Comparison of ENCODE assay signal across 10 mouse cellular contexts in the genomic region with DNA sequence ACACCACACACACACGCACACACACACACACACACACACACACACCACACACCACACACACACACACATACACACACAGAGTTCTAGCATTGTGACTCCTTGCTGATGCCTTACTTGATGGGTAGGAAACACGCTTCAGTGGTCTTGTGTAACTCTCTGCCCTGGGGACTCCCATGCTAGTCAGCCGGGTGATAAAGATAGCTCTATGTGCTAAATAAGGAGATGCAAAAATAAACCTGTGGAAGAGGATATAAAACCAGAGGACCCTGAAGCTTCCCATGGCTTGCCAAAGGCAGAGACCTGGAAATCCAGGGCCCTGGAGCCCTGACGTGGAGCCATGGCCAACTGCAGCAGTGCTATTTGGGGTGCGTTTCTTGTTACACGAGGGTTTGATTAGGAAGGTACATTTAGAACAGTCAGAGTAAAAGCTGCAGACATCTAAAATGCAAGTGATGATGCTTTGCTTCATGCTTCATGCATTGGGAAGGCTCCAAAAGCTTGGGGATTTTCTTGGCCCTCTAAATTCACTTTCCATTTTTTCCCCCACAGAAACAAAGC. TPM values are rescaled to one million over a fixed set of nuclear protein-coding genes. Genes with fewer than 3 reads are reported as not detected.
DNase-seq lines count a peak whose midpoint lies in the region; ATAC-seq and TF ChIP-seq lines count a peak whose summit lies in the region.
"Had no signal": no experiment of that assay in that cellular context is flagged by ENCODE, and none has a peak within 500 bp of the region (broad histone marks: within the 10 kb centered on the region; RNA-seq: fewer than 3 reads in every experiment).

No protein-coding gene starts in this region.

- no peak for TF ChIP-seq POLR2A in bone marrow, adult 2 months (IDR thresholded peaks at IDR 0.05; ENCODE audit: borderline replicate concordance, control insufficient read depth, low read depth, low read length)
- no peak for TF ChIP-seq POLR2A in myocyte (IDR thresholded peaks at IDR 0.05; ENCODE audit: insufficient read length, low read depth)

- no peak for ATAC-seq in hindbrain, postnatal 0 days
- no peak for ATAC-seq in hindbrain, embryonic 13.5 days (ENCODE audit: low FRiP score)

- H3K27ac ChIP-seq in hindbrain, postnatal 0 days, result no peak overlapping the region
- H3K27ac ChIP-seq in hindbrain, embryonic 13.5 days, result no peak overlapping the region
- 0 out of 2 replicates have a peak overlapping the region, but pooled peaks have one; percentile 33 for H3K27ac ChIP-seq in bone marrow, adult 2 months (ENCODE audit: control insufficient read depth, insufficient read depth, low read depth, low read length, poor library complexity)
- H3K27ac ChIP-seq: liver, embryonic 13.5 days; midbrain, embryonic 12.5 days had no signal

- no peak overlapping the region for H3K4me3 ChIP-seq in hindbrain, postnatal 0 days (ENCODE audit: low read length)
- no peak overlapping the region for H3K4me3 ChIP-seq in hindbrain, embryonic 13.5 days
- H3K4me3 ChIP-seq in bone marrow, adult 2 months (replicated peaks; ENCODE audit: control insufficient read depth, low read depth, low read length), result no peak overlapping the region
- H3K4me3 ChIP-seq in myocyte, result no peak overlapping the region
- H3K4me3 ChIP-seq: liver, embryonic 13.5 days; midbrain, embryonic 12.5 days had no signal

- H3K9me3 ChIP-seq in hindbrain, postnatal 0 days (ENCODE audit: low read length), result no peaks in the 10 kb centered on the region
- H3K9me3 ChIP-seq in hindbrain, embryonic 13.5 days, result no peaks in the 10 kb centered on the region
- H3K9me3 ChIP-seq: liver, embryonic 13.5 days; midbrain, embryonic 12.5 days had no signal

- no peak overlapping the region for H3K9ac ChIP-seq in hindbrain, postnatal 0 days (replicated peaks; ENCODE audit: low read length)
- no peak overlapping the region for H3K9ac ChIP-seq in hindbrain, embryonic 13.5 days
- H3K9ac ChIP-seq: liver, embryonic 13.5 days; midbrain, embryonic 12.5 days had no signal

- DNase-seq in hindbrain, postnatal 0 days (ENCODE audit: low spot score), result peak; percentile 10
- DNase-seq in frontal cortex, adult 2 months (ENCODE audit: extremely low spot score in 1 of 2, low spot score in 1 of 2), result peak; percentile 50 to 72
- DNase-seq in yolk sac, embryonic 10.5 days (ENCODE audit: low spot score), result no peak
- DNase-seq in adrenal gland, postnatal 10 days, result no peak
- DNase-seq: cerebellum, adult 9-10 months; liver, embryonic 13.5 days had no signal

- no peaks in the 10 kb centered on the region for H3K27me3 ChIP-seq in hindbrain, postnatal 0 days (ENCODE audit: insufficient read depth, low read length)
- H3K27me3 ChIP-seq in hindbrain, embryonic 13.5 days, result no peaks in the 10 kb centered on the region
- no peaks in the 10 kb centered on the region for H3K27me3 ChIP-seq in myocyte (ENCODE audit: control insufficient read depth, insufficient read depth, insufficient read length)
- H3K27me3 ChIP-seq: liver, embryonic 13.5 days; midbrain, embryonic 12.5 days had no signal

- H3K4me2 ChIP-seq in hindbrain, postnatal 0 days (ENCODE audit: low read depth, low read length), result no peak overlapping the region
- no peak overlapping the region for H3K4me2 ChIP-seq in hindbrain, embryonic 13.5 days
- H3K4me2 ChIP-seq in myocyte (ENCODE audit: low read depth), result peak overlapping the region; percentile 24
- H3K4me2 ChIP-seq: liver, embryonic 13.5 days; midbrain, embryonic 12.5 days had no signal

- WGBS in hindbrain, postnatal 0 days, result 77% methylated on average over 6 of the region's 6 CpGs
- 87% methylated on average over 6 of the region's 6 CpGs for WGBS in hindbrain, embryonic 13.5 days
- 54% methylated on average over 6 of the region's 6 CpGs for WGBS in bone marrow, adult 2 months

- H3ac ChIP-seq in myocyte (ENCODE audit: control insufficient read depth, insufficient read length), result no peak overlapping the region

- H3K79me2 ChIP-seq in myocyte (ENCODE audit: control insufficient read depth, insufficient read depth), result no peaks in the 10 kb centered on the region

- H3K4me1 ChIP-seq in hindbrain, postnatal 0 days (ENCODE audit: insufficient read depth, low read length), result no peaks in the 10 kb centered on the region
- 0 out of 2 replicates have a peak, but pooled peaks cover 13% of the 10 kb centered on the region for H3K4me1 ChIP-seq in hindbrain, embryonic 13.5 days (replicated peaks)
- H3K4me1 ChIP-seq in bone marrow, adult 2 months (ENCODE audit: control insufficient read depth, insufficient read depth, low read length), result peaks cover 3% of the 10 kb centered on the region; the same call in 1 of the 2 replicates
- H3K4me1 ChIP-seq: liver, embryonic 13.5 days; midbrain, embryonic 12.5 days had no signal

- no peaks in the 10 kb centered on the region for H3K36me3 ChIP-seq in hindbrain, postnatal 0 days (ENCODE audit: insufficient read depth, low read length)
- H3K36me3 ChIP-seq in hindbrain, embryonic 13.5 days, result no peaks in the 10 kb centered on the region
- no peaks in the 10 kb centered on the region for H3K36me3 ChIP-seq in myocyte (ENCODE audit: control insufficient read depth, insufficient read depth)
- H3K36me3 ChIP-seq: liver, embryonic 13.5 days; midbrain, embryonic 12.5 days had no signal

- TF ChIP-seq CTCF in hindbrain, postnatal 0 days (IDR thresholded peaks at IDR 0.05; ENCODE audit: low read depth), result no peak
- no peak for TF ChIP-seq CTCF in bone marrow, adult 2 months (IDR thresholded peaks at IDR 0.05; ENCODE audit: control insufficient read depth, insufficient read depth, low read length)

TF ChIP-seq in myocyte, 11 proteins besides CTCF, POLR2A, EP300 and RAD21:
- no peak for TF ChIP-seq E2F4 (IDR thresholded peaks at IDR 0.05; ENCODE audit: insufficient read depth)
- TF ChIP-seq TCF12 (IDR thresholded peaks at IDR 0.05; ENCODE audit: insufficient read depth, poor library complexity, severe bottlenecking), result no peak
- TF ChIP-seq TCF3 (IDR thresholded peaks at IDR 0.05; ENCODE audit: insufficient read length, low read depth), result no peak
- TF ChIP-seq POLR2AphosphoS2 (IDR thresholded peaks at IDR 0.05; ENCODE audit: insufficient read length, low read depth), result no peak
- TF ChIP-seq SRF (IDR thresholded peaks at IDR 0.05; ENCODE audit: control insufficient read depth, insufficient read length, low read depth), result no peak
- no peak for TF ChIP-seq REST (IDR thresholded peaks at IDR 0.05; ENCODE audit: insufficient read depth, insufficient read length)
- no peak for TF ChIP-seq CEBPB (IDR thresholded peaks at IDR 0.05; ENCODE audit: insufficient read depth, poor library complexity, severe bottlenecking)
- TF ChIP-seq MYOG (IDR thresholded peaks at IDR 0.05; ENCODE audit: control insufficient read depth in 1 of 3, insufficient read depth in 1 of 3, insufficient read length in 2 of 3, low read depth in 2 of 3), result no peak
- TF ChIP-seq MYOD1 (IDR thresholded peaks at IDR 0.05; ENCODE audit: control insufficient read depth in 1 of 3, insufficient read length in 2 of 3, low read depth in 2 of 3), result no peak
- TF ChIP-seq MAX (IDR thresholded peaks at IDR 0.05; ENCODE audit: low read depth), result no peak
- TF ChIP-seq USF1 (IDR thresholded peaks at IDR 0.05; ENCODE audit: low read depth), result no peak

RNA-seq across cellular contexts. Expression of a gene that starts 7.4 kb away (rescaled TPM):
- 2.1 and 3.3 TPM in 2 replicates for total RNA-seq in hindbrain, postnatal 0 days (2014; rRNA removed)
- polyA plus RNA-seq in hindbrain, postnatal 0 days (2015; fragmentation: Nextera tagmentation; extraction: Ambion mirVana), result 5.1 and 5.9 TPM in 2 replicates
- 7.4 and 8.2 TPM in 2 replicates for polyA plus RNA-seq in hindbrain, embryonic 13.5 days (2015; fragmentation: Nextera tagmentation; extraction: Ambion mirVana)
- 2.3 and 4.3 TPM in 2 replicates for polyA plus RNA-seq in bone marrow, adult 2 months (2011; ENCODE audit: insufficient read depth, insufficient read length, low replicate concordance, missing spikeins)
- polyA plus RNA-seq in frontal cortex, adult 2 months (2012; rRNA removed), result 9.3 and 10.2 TPM in 2 replicates
- 0.46 TPM for polyA plus RNA-seq in myocyte (2012; fragmentation: generic; extraction: Trizol)
- total RNA-seq in adrenal gland, postnatal 10 days (2021), result 10 to 100 TPM; 26.3 to 38.6 TPM

Comparison
In these comparisons a context has a peak if more than half of its experiments do, and no peak if none do; other contexts are left out.
1. DNase-seq: peak in hindbrain, postnatal 0 days (single experiment) and frontal cortex, adult 2 months (2 of 2); none in yolk sac, embryonic 10.5 days (single experiment) and adrenal gland, postnatal 10 days (single experiment).